Mouse (Mus musculus) kidney, postnatal 0 days (tissue): ENCODE measurements around the gene Fcgr3. TPM values are rescaled to one million over a fixed set of nuclear protein-coding genes. Genes with fewer than 3 reads are reported as not detected.
"Not testable (repeated sequence)": the region's sequence is repeated elsewhere in the genome, so short reads cannot be mapped to it uniquely, and the experiment has no call there.

Experiments used
- ATAC-seq: fragments of 200-750 bp; cut with Nextera tagmentation; replicated peaks from 2 replicates; pipeline ENCODE4 v1.8.0; 2017; ENCODE audit warnings: low read depth, moderate number of reproducible peaks, moderate TSS enrichment, moderate library complexity; ENCODE audit not compliant: low FRiP score
- DNase-seq: peaks from one replicate; pipeline ENCODE4 v3.0.0-alpha.2; 2016; ENCODE audit warnings: low spot score
- H3K27ac ChIP-seq: fragments of 300-500 bp; sonication (generic); 2 replicates; pipeline ENCODE4 v1.5.1; 2014; ENCODE audit warnings: mild to moderate bottlenecking
- H3K27me3 ChIP-seq: fragments of 300-500 bp; sonication (generic); 2 replicates; pipeline ENCODE4 v1.6.1; 2014; ENCODE audit warnings: low read length, mixed read lengths; ENCODE audit not compliant: insufficient read depth
- H3K36me3 ChIP-seq: fragments of 300-500 bp; sonication (generic); 2 replicates; pipeline ENCODE4 v1.6.1; 2014; ENCODE audit warnings: low read length, mixed read lengths; ENCODE audit not compliant: insufficient read depth
- H3K4me1 ChIP-seq: fragments of 300-500 bp; sonication (generic); replicated peaks from 2 replicates; pipeline ENCODE4 v1.6.1; 2014; ENCODE audit warnings: antibody characterized with exemption, low read length, mixed read lengths; ENCODE audit not compliant: insufficient read depth
- H3K4me2 ChIP-seq: fragments of 300-500 bp; sonication (generic); 2 replicates; pipeline ENCODE4 v1.6.1; 2014; ENCODE audit warnings: mild to moderate bottlenecking, low read length, moderate library complexity, mixed read lengths
- H3K4me3 ChIP-seq: fragments of 300-500 bp; sonication (generic); replicated peaks from 2 replicates; pipeline ENCODE4 v1.5.1; 2014; ENCODE audit warnings: low read depth, low read length
- H3K9ac ChIP-seq: fragments of 300-500 bp; sonication (generic); 2 replicates; pipeline ENCODE4 v1.6.1; 2014; ENCODE audit warnings: low read depth, low read length
- H3K9me3 ChIP-seq: fragments of 300-500 bp; sonication (generic); replicated peaks from 2 replicates; pipeline ENCODE4 v1.6.1; 2016; ENCODE audit warnings: low read length, inconsistent platforms, mixed read lengths
- CTCF ChIP-seq: IDR thresholded peaks from 2 replicates; pipeline ENCODE4 v1.5.1; 2016; ENCODE audit warnings: antibody characterized with exemption, low read depth, mild to moderate bottlenecking, moderate library complexity
- WGBS: fragments of 180-500 bp; shearing (Covaris S2); extraction: QIAGEN DNeasy Blood & Tissue Kit; methylation state at CpG from one replicate; pipeline ENCODE4 v1.1.7; 2014; 5-methylcytosine and 5-hydroxymethylcytosine counted together
- polyA plus RNA-seq: library from polyadenylated mRNA; unstranded; fragments of >200 nt; fragmentation: Nextera tagmentation; extraction: Ambion mirVana; gene quantifications from 2 replicates; pipeline ENCODE4 v1.2.1, GENCODE M21; 2015

The Fcgr3 gene
- polyA plus RNA-seq, 1 experiment from 2014 or later = 13.2 TPM

DNA sequence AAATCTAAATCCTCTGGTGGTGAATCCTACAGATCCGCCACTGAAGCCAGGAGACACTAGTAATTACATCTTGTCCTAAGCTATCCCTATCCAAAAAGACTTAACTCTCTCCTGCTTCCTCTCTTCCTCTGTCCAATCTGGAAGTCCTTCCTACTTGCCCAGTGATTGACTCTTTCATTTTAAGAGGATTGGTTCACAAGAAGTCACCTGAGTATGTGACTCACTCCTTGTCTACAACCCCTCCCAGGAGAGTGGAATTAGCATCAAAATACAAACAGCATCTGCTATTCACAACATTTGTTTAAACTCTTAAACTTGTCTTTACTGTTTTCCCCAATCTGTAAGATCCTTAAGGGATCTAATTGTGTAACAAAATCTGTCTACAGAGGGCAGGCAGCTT is 25.2 kb upstream of the Fcgr3 start:
- DNase-seq (no peak), ATAC-seq (no peak)
- no peak overlapping the region for H3K9ac ChIP-seq
- WGBS = 89% methylated on average over 1 of the region's 1 CpGs
- no peak overlapping the region for H3K27ac ChIP-seq
- H3K27me3 ChIP-seq = 0 out of 2 replicates have a peak, but pooled peaks cover 6% of the 10 kb centered on the region
- no peak for TF ChIP-seq CTCF
- no peaks in the 10 kb centered on the region for H3K9me3 ChIP-seq
- H3K4me3 ChIP-seq = no peak overlapping the region
- no peaks in the 10 kb centered on the region for H3K4me1 ChIP-seq
- no peak overlapping the region for H3K4me2 ChIP-seq
- no peaks in the 10 kb centered on the region for H3K36me3 ChIP-seq

DNA sequence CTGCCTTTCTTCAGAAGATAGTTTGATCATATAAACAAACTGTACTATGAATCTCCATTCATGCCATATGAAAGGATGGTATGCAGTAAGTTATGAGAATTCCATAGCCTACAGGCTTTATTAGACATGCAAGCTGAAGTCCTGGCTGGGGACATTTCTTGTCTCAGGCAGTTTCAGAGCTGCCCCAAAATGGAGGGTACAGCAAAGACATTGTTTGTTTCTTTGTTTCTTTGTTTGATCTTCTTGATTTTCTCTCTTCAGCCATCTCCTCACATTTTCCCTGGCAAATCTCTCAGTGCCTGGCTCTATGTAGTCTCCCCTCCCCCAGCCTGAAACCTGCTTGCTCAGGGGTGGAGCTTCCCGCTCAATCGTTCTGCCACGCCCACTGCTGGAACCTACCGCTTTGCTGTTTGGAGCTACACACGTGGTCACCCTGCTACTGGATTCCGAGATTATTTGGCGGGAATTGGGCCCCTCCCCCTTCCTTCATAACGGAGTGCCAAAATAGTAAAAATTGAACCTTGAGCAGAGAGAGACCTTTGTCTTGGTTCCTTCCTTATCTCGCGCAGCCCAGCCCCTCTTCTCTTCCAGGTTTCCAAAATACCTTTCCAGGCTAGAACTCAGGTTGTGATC is 23.6 kb upstream of the Fcgr3 start:
- not testable (repeated sequence) for H3K9ac ChIP-seq, H3K27ac ChIP-seq, H3K4me1 ChIP-seq, H3K27me3 ChIP-seq, H3K4me3 ChIP-seq, H3K36me3 ChIP-seq, ATAC-seq, DNase-seq, H3K4me2 ChIP-seq, H3K9me3 ChIP-seq
- 4% methylated on average over 10 of the region's 10 CpGs for WGBS

- no peaks in the 10 kb centered on the region for H3K4me1 ChIP-seq
- ATAC-seq (no peak), DNase-seq (no peak)
- peak overlapping the region; percentile 38 for H3K4me3 ChIP-seq
- no peak overlapping the region for H3K27ac ChIP-seq
- H3K36me3 ChIP-seq = no peaks in the 10 kb centered on the region
- H3K4me2 ChIP-seq = peak overlapping the region; percentile 61
- no peaks in the 10 kb centered on the region for H3K9me3 ChIP-seq
- H3K27me3 ChIP-seq = 0 out of 2 replicates have a peak, but pooled peaks cover 6% of the 10 kb centered on the region
- peak overlapping the region; percentile 54 for H3K9ac ChIP-seq
- no peak for TF ChIP-seq CTCF
- 1% methylated on average over 24 of the region's 26 CpGs for WGBS
Observed at GRCm38 (mm10) chr1:171085718-171086117, 21.0 kb upstream of the Fcgr3 start.

DNA sequence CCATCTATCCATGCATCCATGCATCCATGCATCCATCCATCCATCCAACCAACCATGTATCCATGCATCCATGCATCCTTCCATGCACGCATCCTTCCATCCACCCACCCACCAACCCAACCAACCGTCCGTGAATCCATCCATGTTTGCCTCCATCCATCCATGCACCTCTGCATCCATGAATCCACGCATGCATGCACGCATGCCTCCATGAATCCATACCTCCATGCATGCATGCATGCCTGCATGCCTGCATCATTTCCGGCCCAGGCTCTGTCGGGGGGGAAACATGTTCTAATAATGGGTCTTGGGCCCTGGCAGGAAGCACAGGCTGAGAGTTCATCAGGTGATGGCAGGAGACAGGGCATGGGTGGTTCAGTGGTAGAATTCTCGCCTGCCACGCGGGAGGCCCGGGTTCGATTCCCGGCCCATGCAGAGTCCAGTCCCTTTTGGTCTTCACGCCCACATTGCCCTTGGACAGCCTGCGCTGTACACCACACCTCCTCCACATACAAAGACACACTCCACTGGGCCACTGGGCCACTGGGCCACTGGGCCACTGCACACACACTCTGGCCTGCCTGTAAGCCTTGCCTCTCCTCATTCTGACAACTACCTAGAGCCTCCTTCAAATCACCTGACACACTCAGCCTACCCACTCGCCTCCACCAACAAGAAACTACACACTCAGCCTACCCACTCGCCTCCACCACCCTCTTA is 16.9 kb upstream of the Fcgr3 start:
- WGBS = 38% methylated on average over 9 of the region's 17 CpGs
- not testable (repeated sequence) for H3K4me2 ChIP-seq, DNase-seq, H3K9ac ChIP-seq, H3K36me3 ChIP-seq, H3K4me1 ChIP-seq, H3K27ac ChIP-seq, H3K9me3 ChIP-seq, H3K4me3 ChIP-seq
- peak; percentile 19 for ATAC-seq
- H3K27me3 ChIP-seq = 0 out of 2 replicates have a peak, but pooled peaks cover 12% of the 10 kb centered on the region

GRCm38 (mm10) chr1:171079825-171080224 is 15.1 kb upstream of the Fcgr3 start:
- not testable (repeated sequence) for H3K9me3 ChIP-seq, H3K9ac ChIP-seq, H3K4me2 ChIP-seq, H3K4me1 ChIP-seq, H3K4me3 ChIP-seq, H3K27me3 ChIP-seq, DNase-seq, H3K36me3 ChIP-seq, H3K27ac ChIP-seq
- WGBS = no CpG with 5 or more reads among the region's 43 CpGs
- peak; percentile 30 for ATAC-seq

DNA sequence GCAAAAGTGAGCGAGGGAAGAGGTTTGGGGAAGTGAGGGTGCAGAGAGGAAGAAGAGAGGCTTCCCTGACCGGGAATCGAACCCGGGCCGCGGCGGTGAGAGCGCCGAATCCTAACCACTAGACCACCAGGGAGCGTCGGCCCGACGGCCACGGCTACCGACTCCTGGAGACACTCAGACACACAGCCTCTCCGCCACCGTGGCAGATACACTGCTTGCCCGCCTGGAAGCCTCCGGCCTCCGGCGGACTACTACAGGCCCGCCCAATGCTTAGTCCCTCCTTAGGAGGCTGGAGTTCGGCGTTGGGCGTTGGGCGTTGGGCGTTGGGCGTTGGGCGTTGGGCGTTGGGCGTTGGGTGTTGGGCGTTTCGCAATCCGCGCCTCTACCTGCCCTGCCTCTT is 14.6 kb upstream of the Fcgr3 start:
- H3K36me3 ChIP-seq, H3K27me3 ChIP-seq, H3K4me2 ChIP-seq, H3K9ac ChIP-seq, H3K4me3 ChIP-seq, H3K27ac ChIP-seq, H3K9me3 ChIP-seq, H3K4me1 ChIP-seq, DNase-seq: not testable (repeated sequence)
- 0% methylated on average over 1 of the region's 35 CpGs for WGBS
- ATAC-seq = peak; percentile 60

DNA sequence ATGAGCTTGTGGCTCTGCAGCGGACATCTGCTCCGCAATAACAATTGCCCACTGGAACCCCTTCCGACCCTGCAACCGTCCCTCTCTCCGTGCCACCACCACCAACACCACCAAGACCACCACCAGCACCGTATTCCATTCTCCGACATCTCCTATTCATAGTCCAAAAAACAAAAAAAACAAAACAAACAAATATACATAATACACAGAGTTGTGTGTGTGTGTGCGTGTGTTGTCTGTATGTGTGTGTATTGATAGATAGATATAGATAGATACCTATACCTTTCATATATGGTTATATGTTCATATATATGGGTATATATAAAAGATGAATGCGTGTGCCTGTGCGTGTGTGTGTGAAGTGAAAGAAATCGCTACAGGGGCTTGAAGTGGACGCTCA is 13.7 kb upstream of the Fcgr3 start:
- Histone ChIP-seq H3K4me2 (0 out of 2 replicates have a peak overlapping the region, but pooled peaks have one; percentile 12), H3K27me3 (peaks cover 12% of the 10 kb centered on the region; the same call in 1 of the 2 replicates)
- not testable (repeated sequence) for H3K36me3 ChIP-seq, ATAC-seq, H3K4me1 ChIP-seq, DNase-seq, H3K4me3 ChIP-seq, H3K27ac ChIP-seq, H3K9me3 ChIP-seq, H3K9ac ChIP-seq
- 22% methylated on average over 11 of the region's 12 CpGs for WGBS
